Mouse (Mus musculus) liver, adult (tissue): Measurements from ENCODE around the gene Prdm13.

Experiments used
- GATA4 ChIP-seq: IDR thresholded peaks from 2 replicates; pipeline ENCODE4 v1.6.1; 2014; ENCODE audit warnings: mild to moderate bottlenecking, low read length; ENCODE audit not compliant: insufficient replicate concordance

Prdm13 gene

GRCm38 (mm10) chr4:21685595-21686091 lies at the start of gene Prdm13:
TSS of gene Prdm13 (minus strand) at chr4:21685963.
- TF ChIP-seq GATA4 = no peak

- TF ChIP-seq GATA4 = no peak
Measured at GRCm38 (mm10) chr4:21727615-21728165, 41.9 kb upstream of the Prdm13 start, which contains the start of gene Ccnc. TSS of gene Ccnc (plus strand) at chr4:21727701.

GRCm38 (mm10) chr4:21726912-21727614 lies 41.3 kb upstream of the Prdm13 start:
- peak; percentile 64; the same call in 1 of the 2 replicates for TF ChIP-seq GATA4

- TF ChIP-seq GATA4 = no peak
Measured at GRCm38 (mm10) chr4:21722752-21723334, 37.1 kb upstream of the Prdm13 start.

GRCm38 (mm10) chr4:21712147-21712546 lies 26.4 kb upstream of the Prdm13 start:
- no peak for TF ChIP-seq GATA4

- TF ChIP-seq GATA4 = no peak
Measured at GRCm38 (mm10) chr4:21705046-21705445, 19.3 kb upstream of the Prdm13 start.

- no peak for TF ChIP-seq GATA4
Measured at GRCm38 (mm10) chr4:21695638-21696254, 10.0 kb upstream of the Prdm13 start.

GRCm38 (mm10) chr4:21690221-21690620 lies 4.5 kb upstream of the Prdm13 start:
- no peak for TF ChIP-seq GATA4

GRCm38 (mm10) chr4:21689492-21689941 lies 3.8 kb upstream of the Prdm13 start:
- no peak for TF ChIP-seq GATA4

- no peak for TF ChIP-seq GATA4
Measured at GRCm38 (mm10) chr4:21688703-21689200, 3.0 kb upstream of the Prdm13 start.

GRCm38 (mm10) chr4:21687783-21688702 lies 2.3 kb upstream of the Prdm13 start:
- TF ChIP-seq GATA4 = no peak

GRCm38 (mm10) chr4:21686934-21687333 lies 1.2 kb upstream of the Prdm13 start:
- no peak for TF ChIP-seq GATA4

GRCm38 (mm10) chr4:21686416-21686815 lies 653 bp upstream of the Prdm13 start:
- no peak for TF ChIP-seq GATA4

GRCm38 (mm10) chr4:21684341-21684970 lies 1.3 kb downstream of the Prdm13 start:
- TF ChIP-seq GATA4 = no peak
